Mouse (Mus musculus) C2C12 (cell line): ENCODE results near the gene Ric8b. TPM values are rescaled to one million over a fixed set of nuclear protein-coding genes. Genes with fewer than 3 reads are reported as not detected.

ENCODE experiments used
- H3K27me3 ChIP-seq: one replicate; pipeline ENCODE4 v1.6.1; 2011; ENCODE audit not compliant: control insufficient read depth, insufficient read depth, insufficient read length
- H3K36me3 ChIP-seq: one replicate; pipeline ENCODE4 v1.6.1; 2011; ENCODE audit not compliant: control insufficient read depth, insufficient read depth
- H3K4me3 ChIP-seq: one replicate; pipeline ENCODE4 v1.5.1; 2011; ENCODE audit warnings: mild to moderate bottlenecking, control low read depth; ENCODE audit not compliant: poor library complexity, insufficient read depth, severe bottlenecking
- H3K79me2 ChIP-seq: one replicate; pipeline ENCODE4 v1.6.1; 2011; ENCODE audit not compliant: control insufficient read depth, insufficient read depth
- H3K79me3 ChIP-seq: one replicate; pipeline ENCODE4 v1.6.1; 2011; ENCODE audit warnings: low read depth, control low read depth
- H3ac ChIP-seq: one replicate; pipeline ENCODE3; 2011; ENCODE audit warnings: low read depth; ENCODE audit not compliant: control insufficient read depth, insufficient read length
- CEBPB ChIP-seq: IDR thresholded peaks from one replicate; pipeline ENCODE4 v1.6.1; 2011; ENCODE audit warnings: low read depth, mild to moderate bottlenecking, control low read depth, moderate library complexity
- CTCF ChIP-seq: IDR thresholded peaks from one replicate; pipeline ENCODE4 v1.5.1; 2011; ENCODE audit not compliant: control insufficient read depth, insufficient read depth, insufficient read length
- FOSL1 ChIP-seq: IDR thresholded peaks from one replicate; pipeline ENCODE4 v1.8.0; 2011; ENCODE audit warnings: mild to moderate bottlenecking, low read length; ENCODE audit not compliant: poor library complexity, insufficient read depth, severe bottlenecking
- MAX ChIP-seq: IDR thresholded peaks from one replicate; pipeline ENCODE4 v1.6.1; 2011; ENCODE audit warnings: mild to moderate bottlenecking, control low read depth
- MYOD1 ChIP-seq: IDR thresholded peaks from one replicate; pipeline ENCODE4 v1.6.1; 2011; ENCODE audit warnings: low read depth; ENCODE audit not compliant: control insufficient read depth, insufficient read length
- MYOG ChIP-seq: IDR thresholded peaks from one replicate; pipeline ENCODE4 v1.6.1; 2011; ENCODE audit not compliant: control insufficient read depth, insufficient read length; ENCODE audit errors: extremely low read depth
- USF1 ChIP-seq: IDR thresholded peaks from one replicate; pipeline ENCODE4 v1.6.1; 2011; ENCODE audit warnings: low read depth, mild to moderate bottlenecking, control low read depth, moderate library complexity
- polyA plus RNA-seq: library from polyadenylated mRNA; unstranded; fragments of >200 nt; fragmentation: generic; extraction: Trizol; gene quantifications from one replicate; pipeline ENCODE4 v1.2.1, GENCODE M21; 2012; ENCODE audit warnings: missing spikeins

Gene Ric8b
- polyA plus RNA-seq, 1 experiment, result 6.4 TPM

DNA sequence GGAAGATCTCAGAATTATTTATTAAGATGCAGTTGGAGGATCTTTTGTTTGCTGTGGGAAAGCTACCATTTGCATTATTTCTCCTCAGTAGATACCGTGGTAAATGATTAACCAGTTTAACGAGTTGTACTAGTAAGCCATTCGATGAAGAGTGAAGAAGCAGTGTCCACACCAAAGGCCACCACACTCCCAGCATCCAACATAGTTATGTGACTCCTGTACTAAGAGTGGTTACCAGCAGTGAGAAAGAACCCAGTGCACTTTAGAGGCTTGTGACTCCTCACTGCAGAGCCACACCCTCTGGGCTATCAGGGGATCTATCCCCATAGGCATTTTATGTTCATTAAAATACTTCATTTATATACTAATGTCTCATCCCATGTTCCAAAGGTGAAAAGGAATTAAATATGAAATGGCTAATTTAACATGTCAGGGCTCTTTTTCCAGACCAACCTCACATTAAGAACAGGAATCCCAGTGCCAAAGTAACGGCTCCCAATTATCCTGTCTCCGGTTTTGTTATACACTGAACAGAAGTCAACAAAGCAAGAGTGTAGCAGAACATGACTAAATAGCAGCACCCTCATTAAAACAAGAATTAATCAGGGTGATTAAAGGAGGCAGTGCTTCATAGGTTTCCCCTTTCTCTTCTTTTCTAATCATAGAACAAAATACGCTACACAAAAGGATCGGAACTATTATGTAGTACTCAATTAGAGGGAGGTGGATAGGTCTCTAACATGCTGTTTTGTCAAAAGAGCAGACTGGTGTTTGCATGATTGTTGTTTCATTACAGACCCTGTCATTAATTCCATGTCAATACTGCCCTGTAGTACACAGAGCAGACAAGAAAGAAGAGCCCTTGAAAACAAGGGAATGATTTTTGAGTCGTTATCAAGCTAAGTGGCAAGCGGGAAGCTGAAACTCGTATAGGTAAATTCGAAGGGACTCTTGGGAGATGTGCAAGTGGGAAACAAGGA lies 90.7 kb downstream of the Ric8b start:
- no peak for TF ChIP-seq CTCF
- TF ChIP-seq MAX, result no peak
- no peak for TF ChIP-seq FOSL1
- TF ChIP-seq MYOG, result no peak
- TF ChIP-seq MYOD1, result no peak
- no peak for TF ChIP-seq USF1
- Histone ChIP-seq H3K79me3 (no peaks in the 10 kb centered on the region), H3K4me3 (no peak overlapping the region), H3K36me3 (peaks cover 29% of the 10 kb centered on the region), H3K79me2 (no peaks in the 10 kb centered on the region), H3K27me3 (no peaks in the 10 kb centered on the region), H3ac (no peak overlapping the region)

DNA sequence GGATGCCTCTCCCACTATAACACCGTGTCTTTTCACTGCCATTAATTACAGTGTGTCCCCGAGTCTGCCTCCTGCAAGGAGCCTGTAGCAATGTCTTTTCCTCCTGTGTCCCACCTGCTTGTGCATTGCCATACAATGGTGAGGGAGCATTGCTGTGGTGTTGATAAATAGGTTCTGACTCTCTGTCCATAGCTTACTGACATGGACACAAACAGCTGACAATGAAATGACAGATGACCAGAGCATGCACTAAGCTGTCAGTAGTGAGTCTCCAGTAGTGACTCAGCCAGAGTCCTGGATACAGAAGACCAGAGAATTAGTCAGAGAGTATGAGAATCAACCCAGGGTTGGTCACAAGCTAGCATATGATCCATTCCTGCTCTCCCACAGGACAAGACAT lies 93.7 kb downstream of the Ric8b start:
- H3K27me3 ChIP-seq, result no peaks in the 10 kb centered on the region
- H3K4me3 ChIP-seq, result no peak overlapping the region
- H3K79me2 ChIP-seq, result no peaks in the 10 kb centered on the region
- TF ChIP-seq CEBPB (no peak), MYOG (no peak), MYOD1 (peak; percentile 81)
- H3ac ChIP-seq, result no peak overlapping the region
- no peaks in the 10 kb centered on the region for H3K79me3 ChIP-seq
- peaks cover 26% of the 10 kb centered on the region for H3K36me3 ChIP-seq

GRCm38 (mm10) chr10:85013464-85013863 lies 96.0 kb downstream of the Ric8b start:
- TF ChIP-seq CEBPB (no peak), MYOG (no peak)
- Histone ChIP-seq H3K36me3 (peaks cover 26% of the 10 kb centered on the region), H3K79me3 (no peaks in the 10 kb centered on the region), H3ac (no peak overlapping the region), H3K4me3 (no peak overlapping the region), H3K79me2 (no peaks in the 10 kb centered on the region), H3K27me3 (no peaks in the 10 kb centered on the region)

DNA sequence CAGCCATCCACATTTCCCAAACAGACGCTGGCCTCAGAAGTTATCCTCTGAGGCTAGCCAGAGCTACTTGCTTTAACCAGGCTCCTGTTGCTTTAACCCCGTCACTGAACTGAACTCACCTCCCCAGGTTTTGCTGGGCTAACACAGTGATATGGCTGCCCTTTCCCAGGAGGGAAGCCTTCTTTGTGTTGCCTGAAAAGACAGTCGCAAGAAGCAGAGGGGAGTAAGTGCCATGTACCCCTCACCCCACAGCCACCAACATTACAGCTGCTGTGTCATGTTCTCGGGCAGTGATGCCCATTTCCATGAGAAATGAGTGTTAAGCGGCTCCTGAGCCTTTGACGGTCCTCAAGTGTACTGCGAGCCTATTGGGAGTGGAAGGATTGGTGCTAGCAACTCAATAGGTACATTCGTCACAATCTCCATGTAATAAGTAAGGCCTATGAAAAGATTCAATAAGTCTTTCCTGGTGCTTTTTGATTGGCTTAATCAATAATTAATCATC lies 96.6 kb downstream of the Ric8b start:
- H3K79me2 ChIP-seq, result no peaks in the 10 kb centered on the region
- peaks cover 26% of the 10 kb centered on the region for H3K36me3 ChIP-seq
- H3ac ChIP-seq, result no peak overlapping the region
- no peaks in the 10 kb centered on the region for H3K27me3 ChIP-seq
- no peak for TF ChIP-seq USF1
- no peak for TF ChIP-seq MAX
- no peak for TF ChIP-seq MYOG
- TF ChIP-seq CEBPB, result no peak
- TF ChIP-seq CTCF, result no peak
- no peak for TF ChIP-seq FOSL1
- no peak for TF ChIP-seq MYOD1
- no peaks in the 10 kb centered on the region for H3K79me3 ChIP-seq
- no peak overlapping the region for H3K4me3 ChIP-seq

GRCm38 (mm10) chr10:85014456-85014976 lies 97.1 kb downstream of the Ric8b start:
- no peaks in the 10 kb centered on the region for H3K79me2 ChIP-seq
- H3K27me3 ChIP-seq, result no peaks in the 10 kb centered on the region
- TF ChIP-seq CEBPB, result no peak
- TF ChIP-seq MYOD1, result no peak
- TF ChIP-seq MAX, result no peak
- no peak for TF ChIP-seq MYOG
- no peak for TF ChIP-seq FOSL1
- TF ChIP-seq USF1, result no peak
- TF ChIP-seq CTCF, result no peak
- no peak overlapping the region for H3ac ChIP-seq
- peaks cover 26% of the 10 kb centered on the region for H3K36me3 ChIP-seq
- H3K4me3 ChIP-seq, result no peak overlapping the region
- no peaks in the 10 kb centered on the region for H3K79me3 ChIP-seq
